Mouse (Mus musculus) midbrain, embryonic 11.5 days (tissue): Measurements from ENCODE around the gene Tubgcp6. TPM values are rescaled to one million over a fixed set of nuclear protein-coding genes. Genes with fewer than 3 reads are reported as not detected.

Experiments
- ATAC-seq: fragments of 200-750 bp; cut with Nextera tagmentation; 2 replicates; pipeline ENCODE4 v1.8.0; 2017; ENCODE audit warnings: moderate TSS enrichment, moderate library complexity; ENCODE audit not compliant: low FRiP score
- DNase-seq: peaks from one replicate; pipeline ENCODE4 v3.0.0; 2015; ENCODE audit warnings: low spot score; ENCODE audit errors: missing footprints
- H3K27ac ChIP-seq: fragments of 300-500 bp; sonication (generic); 2 replicates; pipeline ENCODE4 v1.5.1; 2014; ENCODE audit warnings: low read depth, low read length
- H3K27me3 ChIP-seq: fragments of 300-500 bp; sonication (generic); 2 replicates; pipeline ENCODE4 v1.6.1; 2014; ENCODE audit warnings: mild to moderate bottlenecking, low read length, moderate library complexity, mixed read lengths; ENCODE audit not compliant: control insufficient read depth, insufficient read depth
- H3K36me3 ChIP-seq: fragments of 300-500 bp; sonication (generic); 2 replicates; pipeline ENCODE4 v1.6.1; 2014; ENCODE audit warnings: mild to moderate bottlenecking, low read length, moderate library complexity, mixed read lengths; ENCODE audit not compliant: control insufficient read depth, insufficient read depth
- H3K4me1 ChIP-seq: fragments of 300-500 bp; sonication (generic); 2 replicates; pipeline ENCODE4 v1.6.1; 2014; ENCODE audit warnings: low read length; ENCODE audit not compliant: control insufficient read depth, insufficient read depth
- H3K4me2 ChIP-seq: fragments of 300-500 bp; sonication (generic); 2 replicates; pipeline ENCODE4 v1.6.1; 2014; ENCODE audit warnings: mild to moderate bottlenecking, moderate library complexity
- H3K4me3 ChIP-seq: fragments of 300-500 bp; sonication (generic); 2 replicates; pipeline ENCODE4 v1.5.1; 2014; ENCODE audit warnings: low read depth, low read length
- H3K9ac ChIP-seq: fragments of 300-500 bp; sonication (generic); 2 replicates; pipeline ENCODE4 v1.6.1; 2014; ENCODE audit warnings: low read length
- H3K9me3 ChIP-seq: fragments of 300-500 bp; sonication (generic); 2 replicates; pipeline ENCODE4 v1.6.1; 2016; ENCODE audit warnings: low read length; ENCODE audit not compliant: control insufficient read depth
- WGBS: fragments of 180-500 bp; shearing (Covaris S2); extraction: QIAGEN DNeasy Blood & Tissue Kit; methylation state at CpG from one replicate; pipeline ENCODE4 v1.1.7; 2014; 5-methylcytosine and 5-hydroxymethylcytosine counted together
- microRNA-seq: library from miRNA; unstranded; fragments of <30 nt; microRNA quantifications from one replicate; pipeline ENCODE4, GENCODE M21; 2017
- polyA plus RNA-seq: library from polyadenylated mRNA; unstranded; fragments of >200 nt; fragmentation: Nextera tagmentation; extraction: Ambion mirVana; gene quantifications from 2 replicates; pipeline ENCODE4 v1.2.1, GENCODE M21; 2014

Tubgcp6 gene
- polyA plus RNA-seq, 1 experiment from 2014 or later, result 16.8 TPM

DNA sequence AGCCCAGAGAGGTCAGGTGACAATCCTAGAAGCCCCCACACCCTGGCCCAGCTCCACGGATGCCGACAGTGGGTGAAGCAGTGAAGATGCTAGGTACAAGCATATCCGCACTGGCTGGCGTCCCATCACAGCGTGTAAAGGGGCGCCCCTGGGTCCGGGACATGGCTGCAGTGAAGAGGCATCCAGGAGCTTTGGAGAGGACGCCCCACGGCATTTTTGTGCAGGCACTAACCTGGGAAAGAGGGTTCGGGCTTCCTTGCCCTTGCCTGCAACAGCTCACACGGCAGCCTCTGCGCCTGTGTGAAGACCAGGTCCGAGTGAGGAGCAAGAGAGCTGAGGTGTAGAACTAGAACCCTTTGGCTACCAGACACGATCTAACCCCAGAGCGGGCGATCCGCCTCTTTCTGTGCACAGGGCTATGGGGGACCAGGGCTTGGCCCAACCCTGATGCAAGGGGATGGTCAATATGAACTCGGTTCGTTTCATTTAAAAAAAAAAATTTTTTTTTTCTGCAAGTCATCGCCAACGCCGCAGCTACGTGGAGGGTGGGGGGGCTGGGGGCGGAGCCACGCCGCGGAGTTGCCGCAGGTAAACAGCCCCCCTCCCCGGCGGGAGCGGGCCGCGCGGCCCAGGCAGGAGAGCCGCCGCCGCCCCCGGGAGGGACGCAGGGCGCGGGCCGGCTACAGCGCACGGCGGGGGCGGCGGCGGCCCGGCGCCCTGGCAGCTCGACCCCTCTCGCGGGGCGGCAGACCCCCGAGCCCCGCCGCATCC lies 63.6 kb downstream of the Tubgcp6 start, which contains the start of gene Panx2:
Panx2 (plus strand) TSS at position 574 of the 771 bp plus-strand sequence.
- Histone ChIP-seq H3K4me2 (peak within 1 kb of the TSS; percentile 97), H3K4me3 (peak within 1 kb of the TSS; percentile 81), H3K27ac (no peak within 1 kb of the TSS), H3K9me3 (no peaks in the 10 kb centered on the region), H3K27me3 (peaks cover 24% of the 10 kb centered on the region), H3K36me3 (no peaks in the 10 kb centered on the region), H3K9ac (peak within 1 kb of the TSS; percentile 80), H3K4me1 (no peaks in the 10 kb centered on the region)
- DNase-seq, result peak; percentile 96
- 2% methylated on average over 50 of the region's 57 CpGs for WGBS
- peak; percentile 43; the same call in 1 of the 2 replicates for ATAC-seq

DNA sequence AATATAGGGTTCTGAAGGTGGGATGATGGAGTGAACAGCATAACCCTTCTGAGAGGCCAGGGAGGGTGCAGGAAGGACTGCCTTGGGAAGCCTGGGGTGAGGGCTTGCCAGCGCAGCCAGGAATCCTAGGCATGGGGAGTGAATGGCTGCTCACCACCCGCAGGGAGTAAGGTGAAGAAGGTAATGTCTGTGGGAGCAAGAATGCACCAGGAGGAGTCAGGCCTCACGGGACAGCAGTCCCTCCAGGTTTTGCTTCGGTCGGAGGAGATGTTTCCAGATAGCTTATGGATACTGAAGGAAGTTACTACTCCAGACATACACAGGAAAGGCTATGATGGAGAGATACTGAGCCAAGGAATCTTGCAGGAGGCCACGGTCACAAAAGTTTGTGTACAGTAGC lies 64.2 kb downstream of the Tubgcp6 start:
- 29% methylated on average over 6 of the region's 6 CpGs for WGBS
- no peak for DNase-seq
- ATAC-seq, result no peak
- peak overlapping the region; percentile 97 for H3K4me2 ChIP-seq
- H3K4me1 ChIP-seq, result no peaks in the 10 kb centered on the region
- H3K4me3 ChIP-seq, result no peak overlapping the region; the same call in 1 of the 2 replicates
- no peaks in the 10 kb centered on the region for H3K9me3 ChIP-seq
- H3K9ac ChIP-seq, result no peak overlapping the region
- H3K27ac ChIP-seq, result no peak overlapping the region
- H3K36me3 ChIP-seq, result no peaks in the 10 kb centered on the region
- peaks cover 24% of the 10 kb centered on the region for H3K27me3 ChIP-seq

DNA sequence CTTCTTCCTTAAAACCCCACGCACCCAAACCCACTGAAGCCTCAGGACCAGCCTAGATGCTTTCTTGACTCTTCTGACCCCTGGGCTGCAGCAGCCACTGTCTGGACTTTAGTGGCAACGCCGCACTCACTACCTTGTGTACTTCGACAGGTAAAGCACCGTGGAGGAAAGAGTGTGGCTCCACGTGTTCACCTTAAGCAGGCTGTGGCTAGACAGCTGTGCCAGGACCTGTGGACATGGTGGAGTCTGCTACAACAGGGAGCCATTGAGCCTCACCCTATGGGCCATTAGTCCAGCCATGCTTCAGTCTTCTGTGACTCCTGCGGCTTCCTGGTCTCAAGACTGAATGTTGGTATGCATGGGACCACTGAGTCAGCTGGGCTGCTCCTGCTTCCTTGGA lies 68.2 kb downstream of the Tubgcp6 start:
- no peak overlapping the region for H3K4me3 ChIP-seq
- no peaks in the 10 kb centered on the region for H3K4me1 ChIP-seq
- DNase-seq (peak; percentile 44), ATAC-seq (no peak)
- peaks cover 10% of the 10 kb centered on the region for H3K27me3 ChIP-seq
- H3K9ac ChIP-seq, result no peak overlapping the region
- no peaks in the 10 kb centered on the region for H3K36me3 ChIP-seq
- 93% methylated on average over 7 of the region's 7 CpGs for WGBS
- no peak overlapping the region for H3K27ac ChIP-seq
- H3K9me3 ChIP-seq, result no peaks in the 10 kb centered on the region
- H3K4me2 ChIP-seq, result no peak overlapping the region

Small RNA genes within 50 kb of the gene (microRNA-seq; reads per million reads assigned to microRNA genes)
- 0.76 reads per million for gene Mir7118

Other genes with a start within 250 kb of the Tubgcp6 start
- gene Ttll8, start 168.7 kb downstream of the Tubgcp6 start, polyA plus RNA-seq, result not detected in 2 replicates
- gene Mlc1, start 144.1 kb downstream of the Tubgcp6 start, polyA plus RNA-seq, result 2.6 and 3.7 TPM in 2 replicates
- gene Mov10l1, start 140.2 kb downstream of the Tubgcp6 start, polyA plus RNA-seq, result not detected in 2 replicates
- 0.87 and 0.89 TPM in 2 replicates for gene Panx2, start 63.4 kb downstream of the Tubgcp6 start, polyA plus RNA-seq
- 40.2 and 43.2 TPM in 2 replicates for gene Trabd, start 48.0 kb downstream of the Tubgcp6 start, polyA plus RNA-seq
- gene Selenoo, start 34.0 kb downstream of the Tubgcp6 start, polyA plus RNA-seq, result 20.2 and 22.3 TPM in 2 replicates
- gene Hdac10, start 5.6 kb upstream of the Tubgcp6 start, polyA plus RNA-seq, result 11.6 and 13.6 TPM in 2 replicates
- 21.3 and 27.0 TPM in 2 replicates for gene Mapk12, start 17.6 kb upstream of the Tubgcp6 start, polyA plus RNA-seq
- 34.9 and 40.6 TPM in 2 replicates for gene Mapk11, start 26.5 kb upstream of the Tubgcp6 start, polyA plus RNA-seq
- 97.5 and 115 TPM in 2 replicates for gene Plxnb2, start 57.7 kb upstream of the Tubgcp6 start, polyA plus RNA-seq
- gene Dennd6b, start 73.4 kb upstream of the Tubgcp6 start, polyA plus RNA-seq, result 26.2 and 26.6 TPM in 2 replicates
- gene Ppp6r2, start 88.4 kb upstream of the Tubgcp6 start, polyA plus RNA-seq, result 35.9 and 40.0 TPM in 2 replicates
- 48.1 and 53.3 TPM in 2 replicates for gene Sbf1, start 192.2 kb upstream of the Tubgcp6 start, polyA plus RNA-seq
- gene Adm2, start 199.6 kb upstream of the Tubgcp6 start, polyA plus RNA-seq, result 0.12 TPM in 1 of 2 replicates, not detected in the other
- not detected in 2 replicates for gene Miox, start 211.3 kb upstream of the Tubgcp6 start, polyA plus RNA-seq
- 29.8 and 31.8 TPM in 2 replicates for gene Lmf2, start 232.5 kb upstream of the Tubgcp6 start, polyA plus RNA-seq
- 155 and 168 TPM in 2 replicates for gene Ncaph2, start 232.6 kb upstream of the Tubgcp6 start, polyA plus RNA-seq